Mouse (Mus musculus): Measurements from ENCODE around the gene Cst6.

Cst6 gene

GRCm38 (mm10) chr19:5348526-5349501, 560 bp downstream of the Cst6 start:
- DNase-seq (ENCODE audit: low read depth), result no peak

DNA sequence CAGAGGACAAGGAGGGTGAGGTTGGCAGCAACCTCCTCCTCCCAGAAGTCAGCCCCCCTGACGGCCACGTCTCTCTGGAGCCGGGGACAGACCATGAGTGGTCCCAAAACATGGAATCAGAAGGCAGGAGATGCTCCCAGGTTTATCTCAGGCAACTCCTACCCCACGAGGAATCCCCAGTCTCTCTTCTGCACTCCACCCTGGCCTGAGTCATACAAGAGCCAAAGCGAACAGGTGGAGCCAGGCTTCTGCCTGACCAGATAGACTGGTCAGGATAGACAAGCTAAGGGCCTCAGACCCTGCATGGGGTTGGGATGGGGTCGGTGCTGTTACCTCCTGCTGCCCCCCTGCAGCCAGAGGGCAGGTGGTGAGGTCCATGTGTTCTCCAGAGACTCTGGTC, 1.3 kb downstream of the Cst6 start:
- no peak for DNase-seq (ENCODE audit: low read depth)

DNA sequence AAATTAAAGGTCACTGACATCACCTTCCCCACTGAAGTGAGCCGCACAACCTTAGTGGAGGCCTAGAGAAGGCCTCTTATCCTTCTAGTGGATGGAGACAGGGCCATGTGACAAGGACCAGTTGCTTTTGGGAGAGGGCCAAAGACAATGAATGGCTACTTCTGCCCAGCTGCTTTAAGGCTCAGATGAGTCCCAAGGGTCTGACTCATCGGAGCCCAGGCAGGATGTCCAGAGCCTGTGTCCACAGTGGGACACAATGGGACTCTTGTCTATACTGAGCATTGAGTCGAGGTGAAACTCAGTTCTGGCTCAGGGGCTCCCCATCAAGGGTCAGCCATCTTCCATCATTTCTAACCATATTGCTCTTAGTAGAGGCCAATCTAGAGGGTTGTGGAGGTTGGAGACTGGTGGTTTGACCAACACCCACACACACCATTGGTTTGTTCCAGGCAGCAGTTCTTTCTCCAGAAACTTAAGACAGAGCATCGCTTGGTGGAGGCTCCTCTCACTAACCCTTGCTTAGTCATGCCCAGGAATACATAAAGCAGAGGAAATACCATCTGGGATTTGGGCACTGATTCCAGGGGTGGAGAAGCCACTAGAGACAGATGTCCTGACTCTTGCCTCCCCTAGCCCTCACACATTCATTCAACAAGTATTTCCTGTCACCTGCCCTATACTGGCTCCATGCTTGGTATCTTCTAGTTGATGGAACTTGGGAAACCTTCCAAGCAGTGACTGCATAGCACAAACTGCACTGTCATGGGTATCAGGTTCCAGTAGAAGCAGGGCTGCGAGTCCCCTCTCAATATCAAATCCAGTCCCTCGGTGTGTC, 3.9 kb downstream of the Cst6 start:
- peak; percentile 66 for DNase-seq (ENCODE audit: low read depth)

GRCm38 (mm10) chr19:5341360-5341759, 8.0 kb downstream of the Cst6 start:
- no peak for DNase-seq (ENCODE audit: low read depth)

- DNase-seq (ENCODE audit: low read depth), result peak; percentile 56
Observed at GRCm38 (mm10) chr19:5337975-5338374, 11.4 kb downstream of the Cst6 start.

DNA sequence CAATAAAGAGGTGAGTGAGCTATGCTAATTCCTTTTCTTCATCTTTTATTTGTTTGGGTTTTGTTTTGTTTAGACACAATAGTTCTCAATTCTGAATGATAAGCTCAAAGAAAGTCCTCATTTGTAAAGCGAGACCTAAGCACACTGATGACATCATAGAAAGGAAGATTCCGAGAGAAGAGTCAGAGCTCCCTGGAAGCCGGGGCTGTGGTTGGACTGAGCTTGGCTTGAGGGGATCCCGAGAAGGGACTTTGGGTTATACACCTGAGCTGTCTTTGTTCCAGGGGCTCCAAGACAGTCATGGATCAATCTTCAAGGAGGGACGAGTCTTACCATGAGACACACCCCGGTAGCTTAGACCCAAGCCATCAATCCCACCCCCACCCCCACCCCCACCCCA, 13.9 kb downstream of the Cst6 start, which contains the start of gene Catsper1:
TSS of gene Catsper1 (plus strand) at position 301 of the 400 bp plus-strand sequence.
- no peak for DNase-seq (ENCODE audit: low read depth)

DNA sequence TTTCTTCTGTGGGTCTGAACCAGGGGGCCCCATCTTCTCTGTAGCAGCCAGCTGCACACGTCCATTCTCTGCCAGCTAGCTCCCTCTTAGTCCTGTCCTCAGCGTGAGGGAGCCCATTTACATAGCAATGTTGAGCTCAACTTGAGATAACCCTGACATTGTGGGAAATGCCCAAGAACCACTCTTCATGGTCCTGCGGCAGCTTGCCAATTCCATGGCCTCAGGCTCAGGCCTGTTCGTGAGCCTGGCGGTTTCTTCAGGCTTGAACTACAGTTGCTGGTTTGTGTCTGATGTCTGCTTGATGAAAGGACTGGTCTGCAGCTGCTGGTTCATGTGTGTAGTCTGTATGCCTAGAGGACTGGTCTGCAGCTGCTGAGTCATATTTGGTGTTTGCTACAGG, 14.6 kb downstream of the Cst6 start:
- DNase-seq (ENCODE audit: low read depth), result no peak

- no peak for DNase-seq (ENCODE audit: low read depth)
Observed at GRCm38 (mm10) chr19:5327970-5328369, 21.4 kb downstream of the Cst6 start.

DNA sequence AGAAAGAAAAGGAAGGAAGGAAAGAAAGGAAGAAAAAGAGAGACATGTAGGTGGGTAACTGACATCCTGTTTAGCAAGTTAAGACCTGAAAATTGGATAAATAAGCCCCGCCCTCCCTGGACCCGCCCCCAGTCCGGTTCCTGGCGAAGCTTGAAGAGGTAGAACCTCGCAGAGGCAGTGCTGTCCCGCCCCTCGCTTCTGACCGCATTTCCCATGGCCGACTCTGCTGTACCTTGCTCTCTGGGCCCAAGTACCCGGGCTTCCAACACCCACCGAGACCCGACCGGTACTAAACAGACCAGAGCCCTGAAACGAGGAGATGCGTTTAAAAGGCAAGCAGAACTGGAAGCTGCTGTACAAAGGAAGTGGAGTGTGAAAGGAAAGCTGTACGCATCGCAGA, 25.6 kb downstream of the Cst6 start:
- no peak for DNase-seq (ENCODE audit: low read depth)

GRCm38 (mm10) chr19:5313189-5313588, 36.2 kb downstream of the Cst6 start:
- DNase-seq (ENCODE audit: low read depth), result no peak

DNA sequence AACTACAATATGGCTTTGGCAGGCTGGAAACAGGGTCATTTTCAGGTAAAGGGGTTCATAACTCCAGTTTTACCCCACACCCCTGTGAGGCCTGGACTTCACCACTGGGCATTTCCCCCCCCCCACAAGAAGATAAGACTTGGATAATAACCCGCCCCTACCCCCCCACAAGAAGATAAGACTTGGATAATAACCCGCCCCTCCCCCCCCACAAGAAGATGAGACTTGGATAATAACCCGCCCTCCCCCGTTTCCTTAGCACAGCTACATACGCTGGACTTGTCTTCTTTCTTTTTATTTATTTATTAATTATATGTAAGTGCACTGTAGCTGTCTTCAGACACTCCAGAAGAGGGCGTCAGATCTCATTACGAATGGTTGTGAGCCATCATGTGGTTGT, 40.3 kb downstream of the Cst6 start:
- DNase-seq (ENCODE audit: low read depth), result no peak

DNA sequence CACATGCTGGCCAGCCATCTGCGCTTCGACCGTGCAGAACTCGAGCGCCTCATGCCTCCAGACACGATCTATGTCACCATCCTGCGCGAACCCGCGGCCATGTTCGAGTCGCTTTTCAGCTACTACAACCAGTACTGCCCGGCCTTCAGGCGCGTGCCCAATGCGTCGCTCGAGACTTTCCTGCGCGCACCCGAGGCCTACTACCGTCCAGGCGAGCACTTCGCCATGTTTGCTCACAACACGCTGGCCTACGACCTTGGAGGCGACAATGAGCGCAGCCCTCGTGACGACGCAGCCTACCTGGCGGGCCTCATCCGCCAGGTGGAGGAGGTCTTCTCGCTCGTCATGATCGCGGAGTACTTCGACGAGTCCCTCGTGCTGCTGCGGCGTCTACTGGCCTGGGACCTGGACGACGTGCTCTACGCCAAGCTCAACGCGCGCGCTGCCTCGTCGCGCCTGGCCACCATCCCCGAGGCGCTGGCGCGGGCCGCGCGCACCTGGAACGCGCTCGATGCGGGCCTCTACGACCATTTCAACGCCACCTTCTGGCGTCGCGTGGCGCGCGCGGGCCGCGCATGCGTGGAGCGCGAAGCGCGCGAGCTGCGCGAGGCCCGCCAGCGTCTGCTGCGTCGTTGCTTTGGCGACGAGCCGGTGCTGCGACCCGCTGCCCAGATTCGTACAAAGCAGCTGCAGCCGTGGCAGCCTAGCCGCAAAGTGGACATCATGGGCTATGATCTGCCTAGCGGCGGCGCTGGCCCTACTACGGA, 42.2 kb downstream of the Cst6 start:
- no peak for DNase-seq (ENCODE audit: low read depth)

DNA sequence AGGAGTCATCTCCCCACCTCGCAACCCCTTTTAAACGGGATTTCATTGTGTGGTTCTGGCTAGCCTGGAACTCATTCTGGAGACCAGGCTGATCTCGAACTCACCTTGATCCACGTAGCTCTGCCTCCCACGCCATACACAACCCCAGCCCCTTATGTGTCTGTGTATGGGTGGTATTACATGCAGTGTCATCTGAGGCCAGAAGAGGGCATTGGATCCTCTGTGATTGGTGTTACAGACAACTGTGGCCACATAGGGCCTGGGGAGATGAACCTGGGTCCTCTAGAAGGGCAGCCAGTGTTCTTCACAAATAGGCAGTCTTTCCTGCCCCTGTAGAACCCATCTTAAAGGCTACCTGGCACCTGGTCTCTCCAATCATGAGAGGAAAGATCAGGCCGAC, 43.1 kb downstream of the Cst6 start:
- DNase-seq (ENCODE audit: low read depth), result no peak

DNA sequence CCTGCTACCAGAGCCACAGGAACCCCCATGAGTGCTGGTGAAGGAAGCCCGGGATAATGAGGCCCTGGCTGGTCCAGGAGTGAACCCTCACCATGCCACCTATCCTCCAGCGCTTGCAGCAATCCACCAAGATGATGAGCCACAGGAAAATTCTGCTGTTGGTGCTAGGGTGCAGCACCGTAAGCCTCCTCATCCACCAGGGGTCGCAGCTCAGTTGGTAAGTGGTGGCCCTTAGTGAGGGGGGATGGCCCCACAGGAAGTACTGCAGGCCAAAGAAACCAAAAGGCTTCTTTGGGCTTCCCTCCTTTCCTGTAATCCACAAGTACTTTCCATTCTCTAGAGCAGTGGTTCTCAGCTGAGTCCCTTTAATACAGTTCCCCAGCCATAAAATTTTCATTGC, 46.9 kb downstream of the Cst6 start:
- no peak for DNase-seq (ENCODE audit: low read depth)

DNA sequence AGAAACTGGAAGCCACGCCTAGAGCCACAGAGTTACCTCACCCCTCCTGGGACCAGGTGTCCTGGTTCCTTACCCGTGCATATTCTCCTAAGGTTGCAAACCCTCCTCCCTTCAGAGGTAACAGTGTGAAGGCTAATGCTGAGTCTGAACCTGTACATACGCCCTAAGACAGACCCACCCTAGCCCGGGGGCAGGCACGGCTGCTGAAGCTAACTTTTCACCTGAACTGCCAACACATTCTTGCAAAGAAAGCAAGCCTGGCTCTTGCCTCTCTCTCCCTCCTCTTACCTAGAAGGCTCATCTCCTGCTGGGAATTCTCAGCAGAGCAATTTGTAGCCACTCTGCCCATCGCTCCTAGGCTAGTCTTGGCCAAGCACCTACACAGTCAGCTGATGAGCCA, 48.8 kb downstream of the Cst6 start:
- DNase-seq (ENCODE audit: low read depth), result no peak

DNA sequence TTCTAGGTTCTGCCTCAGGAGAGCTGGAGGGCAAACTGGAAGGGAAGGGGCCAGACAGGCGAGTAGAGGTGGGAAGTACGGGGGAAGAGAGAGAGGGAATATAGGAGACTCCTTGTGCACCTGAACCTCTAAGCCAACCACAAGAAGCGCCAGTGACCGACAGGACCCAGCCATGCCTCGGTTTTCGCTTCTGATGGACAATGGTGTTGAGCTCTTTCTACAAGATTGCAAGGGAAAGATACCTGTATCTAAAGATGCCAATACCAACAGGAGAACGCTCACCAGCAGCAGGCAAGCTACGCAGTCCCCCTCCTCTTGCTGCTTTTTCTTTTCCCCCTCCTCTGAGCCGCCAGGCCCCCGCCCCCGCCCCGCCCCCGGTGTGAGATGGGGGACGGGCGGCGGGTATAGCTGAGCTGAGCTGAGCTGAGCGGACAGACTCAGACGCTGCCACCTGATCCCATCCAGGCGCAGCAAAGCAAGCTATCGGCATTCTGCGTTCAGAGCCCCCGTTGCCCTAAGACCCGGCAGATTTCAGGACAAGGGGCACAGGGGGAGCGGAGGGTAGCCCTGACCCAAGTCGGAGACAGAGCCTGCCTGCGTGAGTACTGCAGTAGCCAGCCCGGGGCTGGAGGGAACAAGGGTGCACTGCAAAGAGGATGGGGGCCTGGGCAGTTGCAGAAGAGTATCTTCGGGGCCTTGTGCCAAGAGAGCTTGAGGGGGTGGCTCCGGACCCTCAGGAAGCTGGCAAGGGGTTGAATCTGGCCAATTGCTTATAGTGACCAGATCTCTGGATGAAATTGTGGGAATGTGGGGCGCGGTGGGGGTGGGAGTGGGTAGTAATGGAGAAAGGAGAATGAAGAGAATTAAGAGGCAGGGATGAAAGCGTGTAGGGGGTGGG, 51.2 kb downstream of the Cst6 start, which contains the start of gene Gal3st3:
TSS of gene Gal3st3 (plus strand) at position 429 of the 898 bp plus-strand sequence.
- DNase-seq (ENCODE audit: low read depth), result no peak

DNA sequence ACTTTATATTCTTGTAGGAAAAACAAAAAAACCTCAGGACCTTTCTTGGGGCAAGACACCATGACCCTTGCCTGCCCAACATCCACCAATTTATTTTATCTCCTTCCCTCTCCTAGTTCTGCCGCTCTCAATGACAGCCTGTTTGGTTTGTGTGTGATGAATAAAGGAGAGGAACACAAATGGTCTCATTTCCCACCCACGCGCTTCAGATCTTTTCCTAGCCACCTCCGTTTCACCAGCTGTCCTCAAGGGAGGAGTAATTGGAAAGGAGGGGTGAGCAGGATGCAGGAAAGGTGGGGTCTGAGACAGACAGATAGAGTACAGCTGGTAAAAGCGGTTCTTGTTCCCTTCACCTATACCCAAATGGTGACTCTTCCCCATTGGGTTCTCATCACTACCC, 52.7 kb downstream of the Cst6 start:
- DNase-seq (ENCODE audit: low read depth), result no peak

DNA sequence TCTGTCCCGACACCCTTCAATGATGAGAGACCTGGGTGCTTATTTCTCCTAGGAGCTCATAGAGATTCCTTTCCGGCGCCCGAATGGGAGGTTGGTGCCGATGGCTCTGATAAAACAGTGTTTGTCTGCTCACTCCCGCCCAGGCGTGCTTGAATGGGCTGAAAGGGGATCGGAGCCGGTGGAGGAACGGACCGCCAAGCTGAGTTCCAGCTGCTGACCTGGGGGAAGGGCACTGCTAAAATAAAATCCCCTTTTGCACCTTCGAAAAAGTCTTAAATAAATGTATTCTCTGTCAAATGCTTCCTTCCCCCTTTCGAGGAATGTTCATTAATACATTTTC, 53.7 kb downstream of the Cst6 start:
- no peak for DNase-seq (ENCODE audit: low read depth)

DNA sequence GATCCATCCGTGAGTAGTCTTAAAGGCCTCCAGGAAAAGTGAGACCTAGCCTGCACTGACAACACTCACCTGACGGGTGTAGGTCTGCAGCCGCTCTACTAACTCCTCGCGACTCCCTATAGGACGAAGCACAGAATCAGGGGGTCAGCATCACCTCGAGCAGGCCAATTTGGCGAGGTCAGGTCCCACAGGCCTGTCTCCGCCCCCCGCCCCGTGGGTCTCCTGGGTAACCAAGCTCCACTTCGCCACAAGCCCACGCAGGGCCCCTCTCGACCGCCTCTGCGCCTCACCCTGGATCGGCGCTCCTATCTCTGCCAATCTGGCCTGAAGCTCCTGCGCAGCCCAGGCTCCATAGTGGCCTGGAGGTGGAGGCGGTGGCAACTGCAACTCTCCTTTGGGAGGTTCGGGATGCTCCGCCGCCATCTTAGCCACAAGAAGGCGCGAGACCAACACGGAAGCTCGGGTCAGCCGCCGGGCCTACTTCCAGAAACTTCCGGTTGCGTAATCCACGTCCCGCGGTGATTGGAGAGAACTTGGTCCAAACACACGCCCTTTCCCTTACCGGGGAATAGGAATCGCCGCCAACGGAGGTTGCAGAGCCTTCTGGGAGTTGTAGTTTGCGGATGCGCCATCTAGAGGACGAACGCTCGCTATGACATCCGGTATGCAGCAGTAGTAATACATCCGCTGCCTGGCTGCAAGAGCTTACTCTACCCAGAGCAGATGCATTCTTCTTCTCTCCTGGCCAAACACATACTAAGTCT, 54.2 kb downstream of the Cst6 start, which contains the start of gene Sf3b2:
TSS of gene Sf3b2 (minus strand) at position 484 of the 764 bp plus-strand sequence.
- DNase-seq (ENCODE audit: low read depth), result peak; percentile 99
